Mouse (Mus musculus): ENCODE data around the gene Iqgap2.

The Iqgap2 gene

GRCm38 (mm10) chr13:95891491-95891925 is at the start of gene Iqgap2:
TSS of gene Iqgap2 (minus strand) at chr13:95891922.
- DNase-seq (ENCODE audit: low spot score), result no peak

- DNase-seq (ENCODE audit: low spot score), result no peak
Measured at GRCm38 (mm10) chr13:95940811-95941210, 49.1 kb upstream of the Iqgap2 start.

DNA sequence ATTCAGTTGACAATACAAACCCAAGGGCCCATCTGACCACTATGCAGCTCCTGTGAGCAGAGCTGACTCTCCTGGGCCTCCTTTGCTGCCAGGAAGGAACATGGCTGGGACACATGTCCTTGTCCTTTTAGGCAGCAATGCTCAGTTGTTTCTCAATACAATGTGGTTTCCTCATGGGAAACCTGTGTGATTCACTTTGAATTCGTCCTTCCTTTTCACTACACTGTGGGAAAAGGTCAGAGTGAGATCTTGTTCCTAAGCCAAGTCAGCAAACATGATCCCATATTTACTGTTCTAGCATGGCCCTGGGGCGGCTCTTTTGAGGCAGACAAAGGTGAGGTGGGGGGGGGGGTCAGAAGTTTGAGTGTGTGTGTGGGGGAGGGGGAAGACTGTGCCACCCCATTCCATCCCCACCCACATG is 32.5 kb upstream of the Iqgap2 start:
- no peak for DNase-seq (ENCODE audit: low spot score)

DNA sequence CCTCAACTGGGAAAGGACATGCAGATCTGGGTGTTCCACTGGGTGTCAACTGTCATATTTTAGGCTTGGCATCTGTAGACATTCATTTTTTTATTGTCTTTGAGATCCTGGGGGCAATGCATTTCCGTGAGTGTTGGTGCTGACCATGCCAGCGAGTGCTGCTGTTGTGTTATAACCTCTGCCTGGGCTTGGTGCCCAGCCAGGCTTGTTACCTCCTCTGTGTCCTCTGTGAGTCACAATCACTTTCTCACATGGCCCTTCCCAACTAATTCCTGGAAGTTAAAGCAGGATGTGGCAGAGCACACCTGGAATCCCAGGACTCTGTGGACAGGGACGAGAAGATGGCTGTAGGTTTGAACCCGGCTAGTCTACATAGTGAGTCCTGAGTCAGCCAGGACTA is 30.9 kb upstream of the Iqgap2 start:
- no peak for DNase-seq (ENCODE audit: low spot score)

GRCm38 (mm10) chr13:95918624-95919284 is 27.0 kb upstream of the Iqgap2 start:
- no peak for DNase-seq (ENCODE audit: low spot score)

DNA sequence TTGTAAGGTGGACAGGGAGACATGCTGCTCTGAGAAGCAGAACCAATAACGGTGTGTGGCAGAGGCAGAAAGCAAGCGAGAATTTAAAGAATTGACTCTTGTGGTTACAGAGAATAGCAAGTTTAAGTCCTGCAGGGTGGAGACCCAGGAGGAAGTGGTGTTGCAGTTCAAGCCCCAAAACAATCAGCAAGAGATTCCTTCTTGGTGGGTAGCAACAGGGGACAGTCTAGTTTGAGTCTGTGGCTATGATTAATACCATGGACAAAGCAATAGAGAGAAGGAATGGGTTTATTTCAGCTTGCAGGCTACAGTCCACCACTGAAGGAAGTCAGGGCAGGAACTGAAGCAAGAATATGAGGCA is 21.3 kb upstream of the Iqgap2 start:
- DNase-seq (ENCODE audit: low spot score), result no peak

DNA sequence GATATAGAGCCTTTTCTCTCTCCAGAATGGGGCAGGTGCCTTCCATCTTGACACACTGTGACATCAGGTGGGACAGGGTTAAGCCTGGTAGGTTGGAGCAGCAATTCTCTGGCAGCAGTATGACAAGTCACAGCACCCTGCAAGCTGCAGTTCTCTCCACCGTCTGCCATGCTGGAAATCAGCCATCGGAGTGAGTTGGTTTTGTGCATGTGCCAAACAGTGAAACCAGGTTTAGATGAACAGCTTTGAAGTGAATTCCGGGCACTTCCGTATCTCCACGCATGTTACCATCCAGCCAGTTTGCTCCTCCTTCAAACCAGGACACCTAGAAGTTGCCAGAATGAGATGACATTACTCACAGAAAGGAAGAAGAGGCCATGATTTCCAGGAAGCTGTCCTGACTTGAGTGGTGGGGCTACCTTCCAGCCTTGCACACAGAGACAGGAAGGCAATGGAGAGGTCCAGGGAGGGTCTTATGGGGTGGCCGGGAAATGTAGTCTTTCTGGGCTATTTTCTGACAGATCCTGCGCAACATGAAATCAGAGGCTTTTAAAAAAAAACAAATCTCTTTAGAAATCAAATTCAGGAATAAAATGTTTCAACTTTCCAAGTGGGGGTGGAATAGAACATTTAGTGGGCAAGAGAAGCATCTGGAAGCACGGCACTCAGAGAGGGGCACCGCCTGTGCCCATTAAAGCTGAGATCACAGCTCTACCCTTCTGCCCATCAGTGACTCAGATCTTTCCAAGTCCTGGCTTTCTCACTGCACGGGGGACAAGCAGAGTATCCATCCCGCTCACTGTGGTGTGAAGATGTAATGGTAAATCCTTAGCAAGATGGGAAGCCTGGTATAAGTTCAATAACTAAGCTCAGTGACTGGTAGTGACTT is 20.7 kb upstream of the Iqgap2 start:
- no peak for DNase-seq (ENCODE audit: low spot score)

DNA sequence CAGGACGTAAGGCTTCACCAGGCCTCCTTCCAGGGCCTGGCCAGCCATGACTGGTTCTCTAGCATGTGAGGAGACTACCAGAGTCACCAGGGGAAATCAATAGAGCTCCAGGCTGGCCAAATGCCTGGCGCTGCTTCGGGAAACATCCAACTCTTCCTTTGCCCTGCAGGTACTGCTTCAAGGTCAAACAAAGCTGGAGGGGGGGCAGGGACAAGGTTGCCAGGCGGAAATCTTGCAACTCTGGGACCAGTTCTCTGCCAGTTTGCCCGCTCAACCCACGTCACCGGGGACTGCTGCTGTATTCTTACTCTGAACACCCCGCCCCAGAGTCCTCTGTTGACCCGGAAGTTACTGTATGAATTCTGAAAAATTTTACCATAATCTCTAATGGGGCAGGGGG is 18.5 kb upstream of the Iqgap2 start:
- no peak for DNase-seq (ENCODE audit: low spot score)

DNA sequence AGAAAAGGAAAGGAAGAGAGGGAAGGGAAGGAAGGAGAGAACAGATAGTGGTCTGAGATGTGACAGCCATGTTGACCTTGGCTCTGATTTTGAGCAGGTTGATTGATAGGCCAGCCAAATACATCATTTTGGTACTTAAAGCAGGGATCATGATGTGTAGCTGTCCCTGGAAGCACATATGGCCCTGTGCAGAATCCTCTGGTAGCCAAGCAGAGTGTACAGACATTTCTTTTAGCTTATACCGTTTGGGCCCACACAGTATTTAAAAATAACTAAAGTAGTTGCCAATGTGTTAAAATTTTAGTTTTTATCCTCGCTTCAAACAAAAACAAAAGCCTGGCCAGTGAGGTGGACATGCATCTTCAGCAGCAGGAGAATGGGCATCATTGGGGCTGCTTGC is 17.5 kb upstream of the Iqgap2 start:
- DNase-seq (ENCODE audit: low spot score), result no peak

DNA sequence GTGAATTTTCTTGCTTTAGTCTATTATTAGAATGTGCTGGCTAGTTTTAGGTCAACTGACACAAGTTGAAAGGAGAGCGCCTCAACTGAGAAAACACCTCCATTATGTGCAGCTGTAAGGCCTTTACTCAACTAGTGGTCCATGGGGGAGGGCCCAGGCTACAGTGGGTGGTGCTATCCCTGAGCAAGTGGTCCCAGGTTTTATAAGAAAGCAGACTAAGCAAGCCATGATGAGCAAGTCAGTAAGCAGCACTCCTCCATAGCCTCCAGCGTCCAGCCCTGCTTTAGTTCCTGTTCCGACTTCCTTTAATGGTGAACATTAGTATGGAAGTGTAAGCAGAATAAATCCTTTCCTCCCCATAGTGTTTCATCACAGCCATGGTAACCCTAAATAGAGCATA is 11.0 kb upstream of the Iqgap2 start:
- no peak for DNase-seq (ENCODE audit: low spot score)

- DNase-seq (ENCODE audit: low spot score), result no peak
Measured at GRCm38 (mm10) chr13:95899885-95900650, 8.3 kb upstream of the Iqgap2 start.

- no peak for DNase-seq (ENCODE audit: low spot score)
Measured at GRCm38 (mm10) chr13:95896501-95896900, 4.8 kb upstream of the Iqgap2 start.

DNA sequence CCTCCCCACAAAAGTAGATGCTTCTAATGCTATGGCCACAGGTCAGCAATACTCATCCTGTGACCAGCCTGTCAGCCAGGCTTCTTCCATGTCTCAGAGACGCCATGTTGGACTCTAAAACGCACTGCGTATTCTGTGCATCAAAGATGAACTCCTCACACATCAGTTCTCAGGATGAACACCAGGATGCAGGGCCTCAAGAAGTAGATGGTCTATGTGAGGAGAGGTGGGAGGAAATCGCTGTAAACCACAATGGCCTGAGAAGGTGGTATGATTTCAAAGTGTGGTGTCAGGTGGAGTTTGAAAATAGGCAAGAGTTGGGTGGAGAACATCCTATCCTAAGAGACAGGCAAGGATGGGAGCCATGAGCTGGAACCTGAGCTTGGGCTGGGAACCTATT is 1.4 kb upstream of the Iqgap2 start:
- no peak for DNase-seq (ENCODE audit: low spot score)

DNA sequence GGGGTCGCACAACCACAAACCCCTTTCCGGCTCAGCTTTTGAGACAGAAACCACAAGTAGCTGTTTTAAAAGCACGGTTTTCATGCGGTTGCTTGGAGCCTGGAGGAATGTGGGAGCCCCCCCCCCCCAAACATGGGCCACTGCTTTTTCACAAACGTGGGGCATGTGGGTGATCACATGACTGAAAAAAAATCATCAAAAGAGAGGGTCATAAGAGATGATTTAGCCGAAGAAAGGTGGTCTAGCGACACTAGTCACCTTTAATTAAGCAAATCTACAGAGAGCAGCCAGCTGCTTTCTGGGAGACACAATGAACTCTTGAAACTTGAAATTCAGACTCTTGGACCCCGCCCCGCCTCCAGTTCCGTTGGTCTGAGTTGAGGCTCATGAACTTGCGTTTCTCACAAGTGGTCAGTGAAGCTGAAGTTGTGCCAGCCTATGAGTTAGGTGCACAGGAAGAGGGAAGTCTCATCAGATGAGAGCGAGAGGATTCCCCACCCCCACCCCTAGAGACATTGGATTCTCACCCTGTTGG is 956 bp upstream of the Iqgap2 start:
- DNase-seq (ENCODE audit: low spot score), result no peak

DNA sequence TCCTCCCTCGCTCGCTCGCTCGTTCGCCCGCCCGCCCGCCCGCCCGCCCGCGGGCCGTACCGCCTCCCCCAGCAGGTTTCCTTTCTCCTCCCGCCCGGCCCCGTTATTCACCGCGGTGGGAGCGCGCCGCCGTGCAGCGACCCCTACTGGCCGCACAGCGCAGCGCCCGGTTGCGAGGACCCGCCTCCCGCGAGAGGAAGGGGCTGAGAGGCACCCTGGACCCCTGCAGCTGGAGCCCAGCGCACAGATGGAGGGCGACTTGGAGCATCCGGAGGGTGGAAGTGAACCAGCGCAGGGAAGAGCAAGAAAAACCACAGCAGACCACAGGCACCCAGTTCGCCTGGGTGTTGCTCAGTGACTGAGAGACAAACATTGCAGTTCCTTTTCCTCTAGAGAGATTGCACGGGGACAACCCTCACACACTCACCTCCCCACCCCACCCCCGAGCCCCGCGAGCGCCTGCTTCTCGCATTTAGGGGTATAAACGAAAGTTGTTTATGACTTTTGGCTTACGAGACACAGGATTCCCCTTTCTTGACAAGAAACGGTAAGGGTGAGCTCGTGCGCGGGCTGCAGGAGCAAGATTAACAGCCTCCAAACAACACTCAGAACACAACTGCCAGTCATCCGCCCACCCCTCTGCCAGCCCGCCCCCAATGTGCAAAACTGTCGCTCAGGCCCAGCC is 346 bp upstream of the Iqgap2 start:
- peak; percentile 31 for DNase-seq (ENCODE audit: low spot score)

DNA sequence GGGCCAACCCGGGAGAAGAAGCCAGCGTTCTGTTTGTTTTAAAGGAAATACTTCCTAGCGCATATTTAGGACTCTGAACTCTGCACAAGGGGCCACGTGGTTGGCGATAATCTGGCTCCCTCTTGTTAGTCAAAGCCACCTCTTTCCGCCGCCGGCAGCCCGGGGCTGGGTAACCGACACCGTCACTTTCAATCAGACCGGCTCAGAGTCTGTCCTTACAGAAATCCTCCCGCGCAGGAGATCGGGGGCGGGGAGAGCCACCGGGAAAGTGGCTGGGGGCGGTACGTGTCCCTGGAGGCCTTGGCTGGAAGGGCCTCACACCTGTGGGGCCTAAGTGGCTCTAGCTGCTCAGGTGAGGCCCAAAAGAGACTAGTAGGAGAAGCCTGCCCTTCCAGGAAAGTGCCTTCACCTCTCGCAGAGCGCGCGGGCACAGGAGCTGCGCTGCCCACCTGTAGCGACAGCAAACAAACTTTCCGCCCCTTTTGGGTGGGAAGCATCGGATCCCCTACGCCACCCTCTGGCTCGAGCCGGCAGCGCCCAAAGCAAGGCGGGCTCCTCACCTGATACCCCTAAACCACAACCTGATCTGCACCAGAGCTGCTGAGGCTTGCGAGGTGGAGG is 761 bp downstream of the Iqgap2 start:
- DNase-seq (ENCODE audit: low spot score), result no peak

GRCm38 (mm10) chr13:95889981-95890545 is 1.7 kb downstream of the Iqgap2 start:
- DNase-seq (ENCODE audit: low spot score), result no peak

DNA sequence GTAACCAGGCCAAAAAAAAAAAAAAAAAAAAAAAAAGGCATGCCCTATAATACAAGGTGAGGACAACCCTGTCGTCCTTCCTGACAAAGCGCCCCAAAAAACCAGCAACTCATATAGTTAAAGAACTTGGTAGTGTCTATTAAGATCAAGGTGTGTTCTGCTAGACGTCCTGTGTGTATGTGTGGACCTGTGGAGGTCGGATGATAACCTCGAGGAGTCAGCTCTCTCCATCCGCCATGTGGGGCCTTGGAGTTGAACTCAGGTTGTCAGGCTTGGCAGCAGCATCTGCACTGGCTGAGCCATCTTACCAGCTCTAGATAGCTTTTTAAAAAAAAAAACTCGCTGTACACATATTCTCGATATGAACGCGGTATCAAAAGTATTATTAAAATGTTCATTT is 2.4 kb downstream of the Iqgap2 start:
- no peak for DNase-seq (ENCODE audit: low spot score)

GRCm38 (mm10) chr13:95888621-95889020 is 3.1 kb downstream of the Iqgap2 start:
- no peak for DNase-seq (ENCODE audit: low spot score)

DNA sequence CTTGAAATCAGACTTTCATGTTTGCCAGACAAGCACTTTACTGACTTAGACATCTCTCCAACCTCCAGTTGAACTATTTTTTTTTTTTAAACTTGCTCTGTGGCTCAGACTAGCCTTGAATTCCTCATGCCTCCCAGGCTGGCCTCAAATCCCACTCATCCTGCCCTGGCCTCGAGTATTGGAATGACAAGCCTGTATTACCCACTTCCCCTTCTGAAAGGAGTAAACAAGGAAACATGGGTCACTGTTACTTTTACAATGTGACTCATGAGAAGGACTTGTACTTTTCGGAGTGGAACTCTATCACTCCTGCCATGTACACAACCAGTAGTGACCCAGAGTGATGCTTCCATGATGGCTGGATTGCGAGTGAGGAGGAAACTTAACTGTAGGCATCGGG is 3.6 kb downstream of the Iqgap2 start:
- DNase-seq (ENCODE audit: low spot score), result no peak

- DNase-seq (ENCODE audit: low spot score), result no peak
Measured at GRCm38 (mm10) chr13:95887375-95887774, 4.3 kb downstream of the Iqgap2 start.

Data from urinary bladder, postnatal 10 days (tissue).